Mouse (Mus musculus) limb, embryonic 14.5 days (tissue): ENCODE results near the gene Jak1. TPM values are rescaled to one million over a fixed set of nuclear protein-coding genes. Genes with fewer than 3 reads are reported as not detected.
"Not testable (repeated sequence)": the region's sequence is repeated elsewhere in the genome, so short reads cannot be mapped to it uniquely, and the experiment has no call there.

Source experiments
- ATAC-seq: fragments of 200-750 bp; cut with Nextera tagmentation; 2 replicates; pipeline ENCODE4 v1.8.0; 2017; ENCODE audit warnings: low read depth, moderate number of reproducible peaks, moderate TSS enrichment; ENCODE audit not compliant: low FRiP score
- DNase-seq: peaks from one replicate; pipeline ENCODE4 v3.0.0-alpha.2; 2015; ENCODE audit warnings: low spot score
- H3K27ac ChIP-seq: fragments of 300-500 bp; sonication (generic); replicated peaks from 2 replicates; pipeline ENCODE4 v1.5.1; 2014; ENCODE audit warnings: low read depth, mild to moderate bottlenecking, low read length, moderate library complexity, mixed read lengths
- H3K27me3 ChIP-seq: fragments of 300-500 bp; sonication (generic); 2 replicates; pipeline ENCODE4 v1.6.1; 2014; ENCODE audit warnings: low read length, mixed read lengths; ENCODE audit not compliant: control insufficient read depth, insufficient read depth
- H3K36me3 ChIP-seq: fragments of 300-500 bp; sonication (generic); 2 replicates; pipeline ENCODE4 v1.6.1; 2014; ENCODE audit warnings: mild to moderate bottlenecking, low read length, moderate library complexity, mixed read lengths; ENCODE audit not compliant: control insufficient read depth, insufficient read depth
- H3K4me1 ChIP-seq: fragments of 300-500 bp; sonication (generic); 2 replicates; pipeline ENCODE4 v1.6.1; 2014; ENCODE audit warnings: antibody characterized with exemption, low read length, mixed read lengths; ENCODE audit not compliant: control insufficient read depth, insufficient read depth
- H3K4me2 ChIP-seq: fragments of 300-500 bp; sonication (generic); replicated peaks from 2 replicates; pipeline ENCODE4 v1.6.1; 2014; ENCODE audit warnings: low read depth, mild to moderate bottlenecking, low read length, moderate library complexity; ENCODE audit not compliant: severe bottlenecking
- H3K4me3 ChIP-seq: fragments of 300-500 bp; sonication (generic); replicated peaks from 2 replicates; pipeline ENCODE4 v1.5.1; 2014; ENCODE audit warnings: low read length
- H3K9ac ChIP-seq: fragments of 300-500 bp; sonication (generic); 2 replicates; pipeline ENCODE4 v1.6.1; 2014; ENCODE audit warnings: mild to moderate bottlenecking, low read depth, low read length, moderate library complexity; ENCODE audit not compliant: severe bottlenecking
- H3K9me3 ChIP-seq: fragments of 300-500 bp; sonication (generic); 2 replicates; pipeline ENCODE4 v1.6.1; 2016; ENCODE audit warnings: low read length; ENCODE audit not compliant: control insufficient read depth
- POLR2A ChIP-seq: fragments of 200-500 bp; IDR thresholded peaks from 2 replicates; pipeline ENCODE4 v1.8.0; 2012; ENCODE audit warnings: inconsistent platforms, mild to moderate bottlenecking, moderate library complexity, borderline replicate concordance; ENCODE audit not compliant: insufficient read depth, insufficient read length; ENCODE audit errors: extremely low read depth
- WGBS: fragments of 180-500 bp; shearing (Covaris S2); extraction: QIAGEN DNeasy Blood & Tissue Kit; methylation state at CpG from one replicate; pipeline ENCODE4 v1.1.7; 2014; 5-methylcytosine and 5-hydroxymethylcytosine counted together
- polyA plus RNA-seq, 2 experiments: library from polyadenylated mRNA; depleted of rRNA in 1 of 2; stranded (reverse) in 1 of 2; unstranded in 1 of 2; fragments of >200 nt; fragmentation: Nextera tagmentation in 1 of 2; extraction: Ambion mirVana in 1 of 2; gene quantifications; 2 replicates each; pipeline versions ENCODE4 v1.2.1 to v1.2.3; 2012 to 2014

Jak1 gene
- polyA plus RNA-seq, 2 experiments, result 59.7 to 105 TPM

GRCm38 (mm10) chr4:101276456-101277070, 11.5 kb upstream of the Jak1 start:
- Histone ChIP-seq H3K9me3 (no peaks in the 10 kb centered on the region), H3K4me1 (no peaks in the 10 kb centered on the region), H3K36me3 (no peaks in the 10 kb centered on the region), H3K27ac (no peak overlapping the region), H3K4me2 (no peak overlapping the region), H3K27me3 (no peaks in the 10 kb centered on the region), H3K9ac (no peak overlapping the region), H3K4me3 (no peak overlapping the region)
- TF ChIP-seq POLR2A, result no peak
- DNase-seq, result no peak
- no peak for ATAC-seq
- WGBS, result 81% methylated on average over 6 of the region's 6 CpGs

- Histone ChIP-seq H3K4me3 (no peak overlapping the region), H3K4me1 (no peaks in the 10 kb centered on the region), H3K36me3 (no peaks in the 10 kb centered on the region), H3K4me2 (no peak overlapping the region), H3K9ac (no peak overlapping the region), H3K27ac (no peak overlapping the region), H3K27me3 (no peaks in the 10 kb centered on the region), H3K9me3 (no peaks in the 10 kb centered on the region)
- 98% methylated on average over 3 of the region's 3 CpGs for WGBS
- ATAC-seq (no peak), DNase-seq (no peak)
- no peak for TF ChIP-seq POLR2A
Measured at GRCm38 (mm10) chr4:101275881-101276280, 10.8 kb upstream of the Jak1 start.

- ATAC-seq (no peak), DNase-seq (no peak)
- no peak overlapping the region for H3K9ac ChIP-seq
- no peak overlapping the region for H3K4me2 ChIP-seq
- H3K27ac ChIP-seq, result no peak overlapping the region
- TF ChIP-seq POLR2A, result no peak
- no peaks in the 10 kb centered on the region for H3K27me3 ChIP-seq
- no peak overlapping the region for H3K4me3 ChIP-seq
- no peaks in the 10 kb centered on the region for H3K9me3 ChIP-seq
- WGBS, result 83% methylated on average over 3 of the region's 3 CpGs
- no peaks in the 10 kb centered on the region for H3K4me1 ChIP-seq
- no peaks in the 10 kb centered on the region for H3K36me3 ChIP-seq
Measured at GRCm38 (mm10) chr4:101270734-101271133, 5.7 kb upstream of the Jak1 start.

GRCm38 (mm10) chr4:101268506-101268905, 3.4 kb upstream of the Jak1 start:
- ATAC-seq, H3K27me3 ChIP-seq, H3K4me2 ChIP-seq, H3K4me3 ChIP-seq, H3K27ac ChIP-seq, H3K9me3 ChIP-seq, H3K36me3 ChIP-seq, H3K4me1 ChIP-seq, H3K9ac ChIP-seq, DNase-seq: not testable (repeated sequence)
- 75% methylated on average over 1 of the region's 1 CpGs for WGBS

- no peak for TF ChIP-seq POLR2A
- Histone ChIP-seq H3K4me1 (peaks cover 9% of the 10 kb centered on the region; the same call in 1 of the 2 replicates), H3K4me2 (peak overlapping the region; percentile 86; the same call in 1 of the 2 replicates), H3K36me3 (no peaks in the 10 kb centered on the region), H3K27me3 (no peaks in the 10 kb centered on the region), H3K9me3 (no peaks in the 10 kb centered on the region), H3K4me3 (peak overlapping the region; percentile 100), H3K27ac (no peak overlapping the region), H3K9ac (no peak overlapping the region)
- DNase-seq (no peak), ATAC-seq (no peak)
- 33% methylated on average over 7 of the region's 7 CpGs for WGBS
Measured at GRCm38 (mm10) chr4:101265523-101265922, 441 bp upstream of the Jak1 start.
